In the genomic region with DNA sequence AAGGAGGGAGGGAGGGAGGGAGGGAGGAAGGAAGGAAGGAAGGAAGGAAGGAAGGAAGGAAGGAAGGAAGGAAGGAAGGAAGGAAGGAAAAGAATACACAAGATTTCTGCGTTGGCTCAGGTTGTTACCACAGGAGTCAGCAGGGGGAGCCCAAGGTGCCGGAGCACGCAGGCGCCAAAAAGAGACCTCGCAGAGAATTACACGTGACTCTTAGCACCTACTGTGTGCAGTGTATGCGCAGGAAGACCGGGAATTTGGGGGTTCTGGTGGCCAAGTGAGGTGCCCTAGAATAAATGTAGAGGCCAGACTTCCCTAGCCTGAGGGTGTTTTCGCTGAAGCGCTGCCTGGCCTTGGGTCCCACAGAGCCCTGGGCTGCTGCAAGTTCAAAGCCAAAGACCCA, we compare ENCODE assay signal across 9 mouse cellular contexts.
DNase-seq lines count a peak whose midpoint lies in the region; ATAC-seq lines count a peak whose summit lies in the region.
"Had no signal": no experiment of that assay in that cellular context is flagged by ENCODE, and none has a peak within 500 bp of the region (broad histone marks: within the 10 kb centered on the region; RNA-seq: fewer than 3 reads in every experiment).

No protein-coding gene starts in this region.

- H3K4me2 ChIP-seq in hindbrain, embryonic 16.5 days (ENCODE audit: low read length): peak overlapping the region; percentile 27; the same call in 1 of the 2 replicates
- H3K4me2 ChIP-seq in hindbrain, embryonic 14.5 days (replicated peaks): no peak overlapping the region
- no peak overlapping the region for H3K4me2 ChIP-seq in midbrain, embryonic 14.5 days (ENCODE audit: low read length)
- no peak overlapping the region for H3K4me2 ChIP-seq in midbrain, embryonic 16.5 days (ENCODE audit: low read length)
- H3K4me2 ChIP-seq: liver, embryonic 15.5 days had no signal

- H3K27me3 ChIP-seq in hindbrain, embryonic 16.5 days (replicated peaks; ENCODE audit: control insufficient read depth, insufficient read depth, low read length): peaks cover 3% of the 10 kb centered on the region; the same call in 1 of the 2 replicates
- peaks cover 58% of the 10 kb centered on the region for H3K27me3 ChIP-seq in hindbrain, embryonic 14.5 days (ENCODE audit: control insufficient read depth, insufficient read depth, low read length)
- peaks cover 47% of the 10 kb centered on the region for H3K27me3 ChIP-seq in midbrain, embryonic 14.5 days (ENCODE audit: control insufficient read depth, insufficient read depth, low read length)
- H3K27me3 ChIP-seq in midbrain, embryonic 16.5 days (ENCODE audit: control insufficient read depth, insufficient read depth, low read depth, low read length): peaks cover 37% of the 10 kb centered on the region

- peak; percentile 30 for DNase-seq in adrenal gland, postnatal 10 days
- DNase-seq in adrenal gland, postnatal 14 days: no peak
- DNase-seq in hindbrain, embryonic 14.5 days (ENCODE audit: low spot score): no peak
- peak; percentile 72 for DNase-seq in midbrain, embryonic 14.5 days
- peak; percentile 68 for DNase-seq in right cerebral cortex, postnatal 4 days
- no peak for DNase-seq in gastrocnemius, adult 18-20 months (ENCODE audit: low spot score)

- no peak for ATAC-seq in hindbrain, embryonic 16.5 days
- ATAC-seq in hindbrain, embryonic 14.5 days (ENCODE audit: low FRiP score): no peak
- no peak for ATAC-seq in midbrain, embryonic 14.5 days (ENCODE audit: low FRiP score, low TSS enrichment)
- ATAC-seq in midbrain, embryonic 16.5 days: no peak

- H3K4me1 ChIP-seq in hindbrain, embryonic 16.5 days (ENCODE audit: control insufficient read depth, insufficient read depth, low read depth, low read length): peaks cover 5% of the 10 kb centered on the region; the same call in 1 of the 2 replicates
- H3K4me1 ChIP-seq in hindbrain, embryonic 14.5 days (replicated peaks; ENCODE audit: control insufficient read depth, insufficient read depth, low read length): peaks cover 10% of the 10 kb centered on the region; the same call in 1 of the 2 replicates
- H3K4me1 ChIP-seq in midbrain, embryonic 14.5 days (ENCODE audit: control insufficient read depth, insufficient read depth, low read length): peaks cover 8% of the 10 kb centered on the region
- peaks cover 5% of the 10 kb centered on the region; the same call in 1 of the 2 replicates for H3K4me1 ChIP-seq in midbrain, embryonic 16.5 days (ENCODE audit: control insufficient read depth, insufficient read depth, low read length)
- H3K4me1 ChIP-seq: liver, embryonic 15.5 days had no signal

- H3K9ac ChIP-seq in hindbrain, embryonic 16.5 days (ENCODE audit: low read depth, low read length): no peak overlapping the region
- no peak overlapping the region for H3K9ac ChIP-seq in hindbrain, embryonic 14.5 days
- H3K9ac ChIP-seq in midbrain, embryonic 14.5 days (replicated peaks; ENCODE audit: low read length): no peak overlapping the region
- no peak overlapping the region for H3K9ac ChIP-seq in midbrain, embryonic 16.5 days (ENCODE audit: low read depth, low read length)
- H3K9ac ChIP-seq: liver, embryonic 15.5 days had no signal

- no peak overlapping the region for H3K4me3 ChIP-seq in hindbrain, embryonic 16.5 days (ENCODE audit: low read length)
- no peak overlapping the region for H3K4me3 ChIP-seq in hindbrain, embryonic 14.5 days (replicated peaks; ENCODE audit: low read length)
- H3K4me3 ChIP-seq in midbrain, embryonic 14.5 days (replicated peaks; ENCODE audit: low read depth, low read length): no peak overlapping the region
- H3K4me3 ChIP-seq in midbrain, embryonic 16.5 days (ENCODE audit: low read depth, low read length): no peak overlapping the region
- H3K4me3 ChIP-seq: liver, embryonic 15.5 days had no signal

- no peaks in the 10 kb centered on the region for H3K36me3 ChIP-seq in hindbrain, embryonic 16.5 days (ENCODE audit: control insufficient read depth, insufficient read depth, low read length)
- H3K36me3 ChIP-seq in hindbrain, embryonic 14.5 days (replicated peaks; ENCODE audit: control insufficient read depth, insufficient read depth): no peaks in the 10 kb centered on the region
- no peaks in the 10 kb centered on the region for H3K36me3 ChIP-seq in midbrain, embryonic 14.5 days (ENCODE audit: control insufficient read depth, insufficient read depth, low read length)
- H3K36me3 ChIP-seq in midbrain, embryonic 16.5 days (ENCODE audit: control insufficient read depth, insufficient read depth, low read length): no peaks in the 10 kb centered on the region
- H3K36me3 ChIP-seq: liver, embryonic 15.5 days had no signal

- H3K9me3 ChIP-seq in hindbrain, embryonic 16.5 days (ENCODE audit: control insufficient read depth, low read length): no peaks in the 10 kb centered on the region
- H3K9me3 ChIP-seq in hindbrain, embryonic 14.5 days (ENCODE audit: control insufficient read depth, low read length): no peaks in the 10 kb centered on the region
- H3K9me3 ChIP-seq in midbrain, embryonic 14.5 days (ENCODE audit: control insufficient read depth, low read length): no peaks in the 10 kb centered on the region
- no peaks in the 10 kb centered on the region for H3K9me3 ChIP-seq in midbrain, embryonic 16.5 days (replicated peaks; ENCODE audit: control insufficient read depth, low read length, poor library complexity, severe bottlenecking)
- H3K9me3 ChIP-seq: liver, embryonic 15.5 days had no signal

- H3K27ac ChIP-seq in hindbrain, embryonic 16.5 days (ENCODE audit: low read depth, low read length): no peak overlapping the region
- H3K27ac ChIP-seq in hindbrain, embryonic 14.5 days: no peak overlapping the region
- H3K27ac ChIP-seq in midbrain, embryonic 14.5 days (replicated peaks; ENCODE audit: low read depth, low read length): no peak overlapping the region
- no peak overlapping the region for H3K27ac ChIP-seq in midbrain, embryonic 16.5 days (ENCODE audit: low read length)
- H3K27ac ChIP-seq: liver, embryonic 15.5 days had no signal

- 9% methylated on average over 10 of the region's 10 CpGs for WGBS in hindbrain, embryonic 16.5 days
- 6% methylated on average over 10 of the region's 10 CpGs for WGBS in hindbrain, embryonic 14.5 days
- WGBS in midbrain, embryonic 14.5 days: 4% methylated on average over 10 of the region's 10 CpGs
- whole genome bisulfite sequencing in midbrain, embryonic 16.5 days: 7% methylated on average over 10 of the region's 10 CpGs

Comparison
In these comparisons a context has a peak if more than half of its experiments do, and no peak if none do; other contexts are left out.
1. DNase-seq: peak in adrenal gland, postnatal 10 days (single experiment), midbrain, embryonic 14.5 days (single experiment) and right cerebral cortex, postnatal 4 days (single experiment); none in adrenal gland, postnatal 14 days (single experiment), hindbrain, embryonic 14.5 days (single experiment) and gastrocnemius, adult 18-20 months (single experiment).